Mouse (Mus musculus): ENCODE data around the gene Vegfb.
A peak's percentile ranks its signal among the peaks of the same experiment; 100 is the strongest.

Gene Vegfb

DNA sequence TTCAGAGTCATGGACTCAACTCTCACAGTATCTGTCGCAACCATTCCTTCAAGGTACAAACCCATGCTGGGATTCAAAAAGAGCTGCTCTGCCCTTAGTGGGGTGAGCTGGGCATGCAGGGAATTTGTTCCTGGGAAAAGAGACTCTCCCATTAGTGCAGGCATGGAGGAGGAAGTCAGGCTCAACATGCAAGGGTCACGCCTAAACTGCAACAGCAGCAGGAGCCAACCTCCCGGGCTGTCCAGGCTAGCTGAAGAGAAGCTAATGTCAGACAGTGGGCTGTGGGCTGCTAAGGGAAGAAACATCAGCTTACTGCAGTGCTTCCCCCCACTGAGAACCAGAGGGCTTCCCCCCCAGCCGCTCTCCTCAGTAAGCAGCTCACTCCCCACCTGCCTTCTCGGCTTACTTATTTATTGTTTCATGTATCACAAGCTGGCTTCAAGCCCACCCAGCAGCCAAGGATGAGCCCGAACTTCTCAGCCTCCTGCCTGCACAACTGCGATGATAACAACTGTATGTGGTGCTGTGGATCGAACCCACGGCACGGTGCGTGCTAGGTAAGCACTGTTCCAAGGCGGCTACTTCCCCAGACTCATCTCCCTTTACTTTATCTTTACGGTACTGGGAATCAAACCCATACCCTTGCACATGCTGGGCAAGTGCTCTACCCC is 15.1 kb downstream of the Vegfb start:
- no peak for DNase-seq (ENCODE audit: low spot score)

DNA sequence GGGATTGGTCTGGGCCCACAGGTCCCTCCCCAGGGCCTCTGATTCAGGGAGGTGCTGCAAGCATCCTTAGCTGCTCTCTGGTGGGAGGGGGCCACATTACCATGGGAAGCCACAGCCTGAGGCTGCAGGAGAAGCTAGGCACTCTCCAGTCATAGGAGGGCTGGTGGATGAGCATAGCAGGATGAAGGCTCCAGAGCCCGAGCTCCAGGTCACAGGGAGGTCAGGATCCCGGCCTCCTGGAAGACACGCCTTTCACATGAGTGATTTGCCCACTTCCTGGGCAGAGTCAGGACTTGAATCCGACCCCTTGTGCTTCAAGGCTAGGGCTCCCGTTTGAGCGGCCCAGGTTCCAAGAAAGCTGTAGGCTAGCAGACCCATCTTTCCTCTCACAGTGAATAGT is 15.8 kb downstream of the Vegfb start:
- peak; percentile 36 for DNase-seq (ENCODE audit: low spot score)

DNA sequence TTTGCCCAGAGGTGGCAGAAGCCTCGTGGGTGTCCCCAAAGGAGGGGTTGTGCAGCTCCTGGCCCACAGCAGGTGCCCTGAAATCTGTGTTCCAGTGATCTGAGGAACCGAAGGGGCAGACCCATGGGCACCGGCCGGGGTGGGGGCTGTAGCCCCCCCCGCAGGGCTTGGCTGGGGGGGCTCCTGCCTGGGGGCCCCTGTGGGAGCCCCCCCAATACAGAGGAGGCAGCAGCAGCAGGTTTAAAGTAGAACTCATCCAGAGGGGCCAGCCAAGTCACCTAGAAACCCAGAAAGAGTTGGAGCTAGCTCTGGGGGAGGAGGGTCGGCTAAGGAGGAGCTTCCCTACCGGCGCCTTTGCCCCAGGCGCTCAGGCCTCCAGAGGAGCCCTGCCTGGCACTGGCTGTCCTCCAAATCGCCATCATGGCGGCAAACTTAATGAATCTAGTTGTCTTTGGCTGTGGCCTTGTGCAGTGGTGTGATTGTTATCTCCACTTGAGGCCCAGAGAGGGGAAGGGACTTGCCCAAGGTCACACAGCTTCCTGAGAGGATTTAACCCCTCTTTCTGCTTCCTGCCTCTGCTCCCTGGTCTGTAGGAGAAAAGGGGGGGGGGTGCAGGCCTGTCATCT is 16.9 kb downstream of the Vegfb start:
- DNase-seq (ENCODE audit: low spot score) = peak; percentile 10

DNA sequence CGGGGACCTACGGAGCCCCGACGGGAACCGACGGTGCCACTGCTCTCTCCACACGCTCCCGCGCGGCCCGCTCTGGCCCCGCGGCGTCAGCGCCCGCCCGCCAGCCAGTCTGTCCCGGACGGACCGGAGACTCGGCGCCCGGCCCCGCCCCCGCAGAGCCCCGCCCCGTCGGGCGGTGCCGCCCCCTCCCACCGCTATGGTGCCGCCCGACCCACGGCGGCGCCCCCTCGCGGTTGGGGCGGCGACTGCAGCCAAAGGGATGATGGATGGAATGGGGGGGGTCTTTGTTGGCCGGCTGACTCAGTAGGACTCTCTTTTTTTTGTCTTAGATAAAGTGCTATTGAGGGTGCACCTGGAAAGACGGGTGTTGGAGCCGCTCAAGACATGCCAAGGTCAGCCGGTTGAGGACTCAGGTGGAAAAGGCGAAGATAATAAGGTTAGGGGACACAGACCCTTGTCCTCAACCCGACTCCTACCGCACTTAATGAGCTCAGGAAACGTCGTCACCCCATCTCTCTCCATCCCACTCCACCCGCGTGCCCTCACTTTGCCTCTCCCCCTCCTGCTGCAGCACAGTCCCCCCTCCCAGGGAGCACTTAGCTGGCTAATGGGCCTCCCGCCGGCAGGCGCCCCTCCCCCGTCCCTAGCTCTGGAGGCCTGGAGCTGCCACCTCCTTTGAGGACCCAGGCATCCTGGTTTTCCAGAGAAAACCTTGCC is 17.6 kb downstream of the Vegfb start:
- peak; percentile 69 for DNase-seq (ENCODE audit: low spot score)

DNA sequence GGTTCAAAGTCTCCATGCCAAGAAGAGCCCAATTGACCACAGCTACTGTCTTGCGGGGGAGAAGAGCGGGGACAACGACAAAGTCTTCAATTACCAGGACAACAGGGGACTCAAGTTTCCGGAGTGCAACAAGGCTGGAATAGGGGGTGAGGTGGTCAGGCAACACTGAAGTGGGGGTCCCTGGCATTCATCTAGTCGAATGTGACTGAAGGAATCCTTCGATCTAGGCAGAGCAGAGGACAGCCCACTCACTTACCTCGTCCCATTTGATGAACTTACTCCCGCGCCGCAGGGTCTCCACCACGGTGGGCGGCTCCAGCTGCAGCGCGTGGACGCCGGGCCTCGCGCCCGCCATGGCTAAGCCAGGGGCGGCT is 18.2 kb downstream of the Vegfb start:
- DNase-seq (ENCODE audit: low spot score) = no peak

DNA sequence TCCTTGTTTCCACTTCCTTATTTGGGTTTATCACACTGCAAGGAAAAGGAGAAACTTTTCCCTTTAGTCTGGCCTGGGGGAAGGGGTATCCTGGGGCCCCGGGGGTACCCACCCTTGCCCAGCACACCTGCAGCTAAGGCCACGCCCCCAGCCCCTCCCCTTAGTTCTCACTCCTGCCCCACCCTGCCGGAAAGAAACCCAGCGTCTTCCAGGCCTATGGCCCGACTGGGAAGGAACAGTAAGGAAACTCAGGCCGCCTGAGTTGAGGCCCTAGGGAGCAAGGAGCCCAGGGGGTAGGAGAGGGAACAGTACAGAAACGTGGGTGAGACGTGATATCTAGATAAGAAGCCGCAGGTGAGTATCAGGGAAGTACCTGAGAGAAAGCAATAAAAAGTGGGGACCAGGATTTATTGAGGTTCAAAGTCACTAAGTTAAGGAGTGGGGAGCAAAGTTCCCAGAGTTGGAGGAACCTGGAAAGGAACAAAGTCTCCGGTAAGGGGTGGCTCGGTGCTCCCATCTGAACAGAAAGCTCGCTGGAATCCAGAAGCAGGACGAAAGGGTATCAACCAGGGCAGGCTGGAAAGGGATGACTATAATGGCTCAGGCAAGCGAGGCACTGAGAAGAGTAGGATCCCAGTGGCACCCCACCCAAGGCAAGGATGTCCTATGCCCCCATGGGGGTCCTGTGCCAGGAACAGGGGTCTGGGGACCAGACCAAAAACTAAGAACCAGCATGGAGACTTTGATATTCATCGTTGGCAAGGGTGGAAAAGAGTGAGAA is 18.8 kb downstream of the Vegfb start:
- peak; percentile 16 for DNase-seq (ENCODE audit: low spot score)

DNA sequence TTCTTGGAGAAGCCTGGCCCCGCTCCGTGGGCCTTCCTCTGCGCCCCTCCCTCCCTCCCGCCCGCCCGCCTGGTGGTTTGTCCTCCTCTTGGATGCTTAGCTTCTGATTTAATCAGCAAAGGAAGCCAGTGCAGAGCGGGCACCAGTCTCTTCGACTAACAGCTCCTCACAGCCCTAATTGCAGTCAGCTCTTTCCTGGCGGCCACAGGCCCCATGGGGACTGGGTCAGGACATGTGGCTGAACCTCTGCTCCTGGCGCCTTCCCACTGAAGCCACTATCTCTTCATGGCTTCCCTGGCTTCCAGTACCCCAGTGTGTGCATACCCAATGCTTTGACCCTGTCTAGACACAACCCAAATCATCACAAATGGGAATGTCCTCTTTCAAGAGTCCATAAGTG is 31.0 kb downstream of the Vegfb start:
- DNase-seq (ENCODE audit: low spot score) = no peak

DNA sequence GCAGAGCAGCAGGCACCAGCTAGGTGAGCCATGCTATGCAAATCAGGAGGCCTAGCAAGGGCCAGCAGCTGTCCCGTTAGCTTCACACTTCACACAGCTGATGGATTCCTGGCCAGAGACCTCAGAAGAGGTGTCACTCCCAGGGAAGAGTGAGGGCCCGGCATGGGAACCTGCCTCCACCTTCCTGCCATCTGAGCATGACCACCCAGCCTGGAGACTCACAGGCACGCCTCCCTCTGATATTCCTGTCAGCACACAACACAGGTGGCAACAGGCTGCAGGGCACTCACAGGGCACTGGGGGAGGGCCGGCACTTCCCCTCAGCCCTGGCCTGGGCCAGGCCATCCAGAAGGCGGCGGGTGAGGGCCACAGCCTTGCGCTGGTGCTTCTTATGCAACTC is 32.0 kb downstream of the Vegfb start:
- DNase-seq (ENCODE audit: low spot score) = no peak

DNA sequence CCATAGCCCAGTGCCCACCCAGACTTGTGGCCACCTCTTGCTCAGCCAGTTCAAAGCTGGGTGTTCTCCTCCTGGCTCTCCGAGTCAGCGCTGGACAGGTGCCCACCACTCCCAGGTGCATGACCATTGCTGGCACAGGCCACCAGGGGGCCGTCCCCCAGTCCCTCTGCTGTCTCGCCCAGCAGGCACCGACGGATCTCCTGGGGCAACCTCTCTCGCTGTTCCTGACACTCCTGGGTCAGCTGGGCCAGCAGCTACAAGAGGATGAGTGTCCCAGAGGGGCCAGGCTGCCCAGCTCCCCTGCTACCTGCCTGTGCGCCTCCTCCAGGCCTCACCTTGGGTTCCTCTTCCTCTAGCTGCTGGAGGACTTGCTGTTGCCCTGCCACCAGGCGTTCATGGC is 33.4 kb downstream of the Vegfb start:
- no peak for DNase-seq (ENCODE audit: low spot score)

DNA sequence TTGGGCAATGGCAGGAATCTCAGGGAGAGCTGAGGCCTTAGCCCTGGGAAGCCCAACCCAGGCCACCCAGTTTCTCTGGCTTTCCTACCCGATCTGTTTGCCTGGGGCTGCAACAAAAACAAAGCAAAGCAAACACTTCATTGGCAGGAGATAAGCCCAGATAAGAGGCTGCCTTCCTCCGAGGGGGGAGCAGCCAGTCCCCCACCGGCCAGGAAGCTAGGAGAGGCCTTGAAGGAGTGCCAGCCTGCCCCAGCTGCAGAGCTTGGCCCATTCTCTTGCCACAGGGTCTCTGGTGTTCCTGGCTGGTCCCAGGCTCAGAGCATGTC is 34.8 kb downstream of the Vegfb start:
- DNase-seq (ENCODE audit: low spot score) = no peak

DNA sequence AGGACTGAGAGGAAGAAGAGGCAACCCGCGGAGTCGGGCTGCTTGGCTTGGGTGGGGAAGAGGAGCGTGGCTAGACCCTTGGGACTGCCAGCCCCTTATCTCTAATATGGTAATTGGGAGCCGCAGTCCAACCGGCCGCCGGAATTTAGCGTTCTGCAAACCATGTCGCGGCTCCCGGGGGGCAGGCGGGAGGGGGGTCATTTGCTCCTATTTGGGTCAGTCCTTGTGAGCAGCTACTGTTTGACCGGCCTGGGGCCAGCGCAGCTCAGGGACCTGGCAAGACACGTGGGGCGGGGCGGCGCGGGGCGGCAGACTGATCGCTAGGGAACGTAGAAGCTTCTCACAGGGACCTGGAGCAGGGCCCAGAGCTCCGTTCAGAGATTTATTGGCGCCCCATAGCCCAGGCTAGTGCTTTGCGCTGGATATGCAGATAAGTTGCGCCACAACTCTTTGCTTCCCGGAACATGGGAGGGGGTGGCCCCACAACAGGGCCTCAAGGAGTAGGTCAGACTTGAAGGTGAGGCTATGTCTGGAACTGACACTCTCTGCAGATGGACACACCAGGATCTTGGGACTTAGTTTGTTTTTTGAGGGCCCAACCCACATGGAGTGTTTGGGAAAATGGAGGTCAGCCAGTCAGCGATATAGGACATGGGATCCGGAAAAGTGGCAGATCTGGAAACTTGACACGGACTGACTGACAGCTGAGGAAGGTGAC is 35.3 kb downstream of the Vegfb start:
- peak; percentile 66 for DNase-seq (ENCODE audit: low spot score)

DNA sequence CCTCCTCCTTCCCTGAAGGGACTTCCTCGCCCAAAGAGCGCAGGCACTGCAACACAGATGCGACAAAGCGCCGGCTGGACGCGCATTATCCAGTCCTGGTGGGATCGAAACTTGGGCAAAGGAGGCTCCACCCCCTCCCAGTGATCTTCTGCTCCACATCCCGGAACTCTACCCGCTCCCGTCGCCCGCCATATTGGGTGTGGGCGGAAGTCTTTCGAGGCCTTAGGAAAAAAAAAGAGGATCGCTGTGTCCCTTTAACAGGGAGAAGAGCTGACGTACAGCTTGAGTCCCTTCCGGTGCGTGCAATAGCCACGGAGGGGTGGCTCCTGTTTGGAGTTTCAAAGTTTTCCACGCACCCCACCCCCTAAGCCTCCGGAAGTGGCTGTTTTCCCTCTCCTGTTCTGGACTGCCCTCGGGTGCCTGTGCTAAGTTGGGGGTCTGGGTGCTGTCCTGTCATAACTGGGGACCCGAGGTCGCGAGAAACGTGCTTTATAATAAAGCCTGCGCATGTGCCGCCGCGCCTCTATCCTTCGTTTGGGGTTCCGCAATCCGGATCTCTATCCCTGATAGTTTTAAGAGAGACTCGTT is 36.0 kb downstream of the Vegfb start:
- peak; percentile 97 for DNase-seq (ENCODE audit: low spot score)

DNA sequence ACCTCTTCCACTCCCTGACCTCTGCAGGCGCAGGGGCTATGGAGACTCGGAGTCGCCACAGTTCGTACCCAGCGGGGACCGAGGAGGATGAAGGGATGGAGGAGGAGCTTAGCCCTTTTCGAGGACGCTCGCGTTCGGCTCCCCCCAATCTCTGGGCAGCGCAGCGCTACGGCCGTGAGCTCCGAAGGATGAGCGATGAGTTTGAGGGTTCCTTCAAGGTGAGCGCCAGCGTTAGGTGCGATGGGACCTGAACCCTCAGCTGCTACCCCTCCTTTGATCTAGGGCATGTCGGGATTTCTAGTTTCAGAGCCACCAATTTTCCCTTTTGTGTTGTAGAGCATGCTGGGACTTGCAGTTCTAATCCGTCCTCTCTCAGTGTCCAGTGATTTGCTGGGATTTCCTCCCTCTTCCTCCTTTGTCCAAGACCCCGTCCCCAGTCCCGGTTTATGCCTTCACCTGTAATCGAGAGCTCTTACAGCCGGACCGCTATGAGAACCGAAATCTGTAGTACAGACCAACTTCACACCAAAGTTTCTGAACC is 36.8 kb downstream of the Vegfb start:
- peak; percentile 87 for DNase-seq (ENCODE audit: low spot score)

DNA sequence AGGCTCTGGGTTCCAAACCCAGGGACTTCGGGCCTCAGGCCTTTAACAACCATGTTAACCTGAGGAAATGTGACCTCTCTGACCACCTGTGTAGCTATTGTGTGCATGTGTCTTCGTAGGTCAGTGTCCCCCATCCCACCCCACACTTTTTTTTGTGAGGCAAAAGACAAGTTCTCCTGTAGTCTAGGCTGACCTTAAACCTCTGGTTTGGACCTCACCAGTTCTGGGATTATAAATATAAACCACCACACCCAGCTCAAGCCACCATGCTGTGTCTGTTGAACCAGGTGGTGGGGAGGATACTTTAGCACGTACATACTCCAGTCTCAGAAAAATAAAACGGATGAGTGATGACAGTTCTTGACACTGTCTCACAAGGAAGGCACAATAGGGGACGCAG is 37.5 kb downstream of the Vegfb start:
- DNase-seq (ENCODE audit: low spot score) = no peak

DNA sequence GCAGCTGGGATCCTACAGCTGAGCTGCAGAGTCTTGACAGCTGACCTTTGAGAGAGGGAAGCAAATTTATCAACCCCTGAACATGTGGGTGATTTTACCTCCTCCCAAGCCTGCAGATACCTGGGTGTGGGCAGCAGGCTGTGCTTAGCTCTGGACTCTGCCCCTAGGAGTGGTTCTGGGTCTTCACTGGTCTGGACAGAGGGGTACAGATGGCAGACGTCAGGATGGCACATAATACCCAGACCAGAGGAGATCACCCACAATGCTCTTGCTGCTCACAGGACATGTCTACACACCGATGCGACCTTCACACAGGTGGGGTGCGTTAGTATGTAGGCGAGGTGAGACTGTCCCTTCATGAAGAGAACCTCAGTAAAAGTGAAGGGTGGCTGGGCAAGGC is 37.9 kb downstream of the Vegfb start:
- no peak for DNase-seq (ENCODE audit: low spot score)

DNA sequence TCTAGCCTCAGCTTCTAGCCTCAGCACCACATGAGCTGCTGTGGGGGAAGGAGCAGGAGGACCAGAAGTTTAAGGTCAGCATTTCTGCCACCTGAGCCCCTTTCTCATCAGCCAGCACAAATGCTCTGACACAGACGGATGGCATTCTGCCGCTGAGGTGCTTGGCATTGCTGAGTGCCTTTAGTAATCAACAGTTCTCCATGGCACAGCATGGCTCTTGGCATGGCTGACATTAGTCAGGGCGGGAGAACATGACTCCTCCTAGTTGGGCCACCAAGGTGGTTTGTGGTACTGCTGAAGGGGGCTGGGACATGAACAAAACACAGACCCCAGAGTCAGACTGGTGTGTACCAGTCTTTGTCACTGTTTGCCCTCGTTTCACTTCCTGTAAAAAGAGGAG is 39.3 kb downstream of the Vegfb start:
- DNase-seq (ENCODE audit: low spot score) = no peak

DNA sequence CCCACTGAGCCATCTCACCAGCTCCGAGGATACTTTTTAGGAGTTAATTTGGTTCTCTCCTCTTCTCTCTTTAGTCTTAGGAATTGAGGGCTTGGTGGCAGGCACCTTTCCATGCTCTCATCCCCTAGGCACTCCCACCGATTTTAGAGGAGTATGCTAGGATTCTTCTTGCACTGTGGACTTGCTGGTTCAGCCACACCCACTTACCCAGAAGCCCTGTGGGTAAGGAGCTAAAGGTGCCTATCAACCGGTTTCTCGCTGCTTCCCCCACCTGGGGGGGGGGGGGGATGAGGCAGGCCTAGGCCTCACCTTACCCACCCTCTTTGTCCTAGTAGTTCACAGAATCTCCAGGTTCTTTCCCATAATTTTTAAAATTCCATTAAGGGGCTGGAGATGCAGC is 39.7 kb downstream of the Vegfb start:
- no peak for DNase-seq (ENCODE audit: low spot score)

DNA sequence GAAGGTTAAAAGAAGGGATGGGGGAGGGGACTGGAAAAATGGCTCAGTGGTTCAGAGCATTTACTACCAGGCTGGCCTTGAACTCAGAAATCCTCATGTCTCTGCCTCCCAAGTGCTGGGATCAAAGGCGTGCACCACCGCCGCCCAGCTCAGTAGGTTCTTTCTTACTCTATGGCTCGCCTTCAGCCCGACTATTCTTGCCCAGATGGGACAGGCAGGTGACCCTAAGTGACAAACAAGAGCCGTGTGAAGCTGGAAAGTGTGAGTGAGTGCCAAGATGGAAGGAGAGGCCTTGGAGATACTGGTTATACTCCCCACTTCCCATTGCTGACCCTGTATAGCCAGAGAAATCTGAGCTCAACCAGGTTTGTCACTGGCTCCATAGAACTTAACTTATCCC is 43.7 kb downstream of the Vegfb start:
- no peak for DNase-seq (ENCODE audit: low spot score)

DNA sequence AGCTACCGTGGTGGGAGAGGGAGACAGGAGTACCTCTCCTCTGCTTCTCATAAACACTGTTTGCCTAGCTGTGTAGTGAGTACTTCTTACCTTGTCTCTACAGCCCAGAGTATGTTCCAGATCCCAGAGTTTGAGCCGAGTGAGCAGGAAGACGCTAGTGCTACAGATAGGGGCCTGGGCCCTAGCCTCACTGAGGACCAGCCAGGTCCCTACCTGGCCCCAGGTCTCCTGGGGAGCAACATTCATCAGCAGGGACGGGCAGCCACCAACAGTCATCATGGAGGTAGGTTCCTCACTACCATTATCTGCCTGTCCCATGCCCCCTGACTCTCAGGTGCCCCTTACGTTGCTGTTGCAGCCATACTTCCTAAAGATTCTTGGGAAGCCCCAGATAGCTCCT is 44.7 kb downstream of the Vegfb start:
- DNase-seq (ENCODE audit: low spot score) = no peak

DNA sequence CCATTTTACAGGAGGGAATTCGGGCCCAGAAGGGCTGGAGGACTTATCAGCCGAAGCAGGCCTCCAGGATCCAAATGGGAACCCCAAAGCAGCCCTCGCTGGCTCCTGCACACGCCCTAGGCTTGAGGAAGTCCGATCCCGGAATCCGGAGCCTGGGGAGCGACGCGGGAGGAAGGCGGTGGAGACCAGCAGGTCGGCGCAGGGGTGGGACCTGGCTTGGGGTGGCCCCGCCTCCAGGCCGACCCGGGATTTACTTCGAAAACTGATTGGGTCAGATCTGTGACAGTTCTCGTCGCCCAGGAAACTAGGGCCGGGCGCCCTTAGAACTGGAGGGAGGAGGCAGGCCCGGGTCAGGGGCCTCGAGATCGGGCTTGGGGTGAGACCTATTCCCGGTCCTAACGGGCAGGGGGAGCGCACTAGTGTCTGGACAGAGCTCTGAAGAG is 45.2 kb downstream of the Vegfb start, which contains the start of gene Gpr137:
Gpr137 (minus strand) TSS at position 232 of the 443 bp plus-strand sequence.
- peak; percentile 96 for DNase-seq (ENCODE audit: low spot score)
